Mouse (Mus musculus) thymus, adult 2 months (tissue): ENCODE results near the gene Apoh. TPM values are rescaled to one million over a fixed set of nuclear protein-coding genes. Genes with fewer than 3 reads are reported as not detected.

ENCODE experiments used
- DNase-seq: peaks from one replicate; pipeline ENCODE4 v3.0.0; 2021
- H3K27ac ChIP-seq: fragments of 200-500 bp; 2 replicates; pipeline ENCODE4 v1.5.1; 2012; ENCODE audit warnings: low read length, control low read depth; ENCODE audit not compliant: control insufficient read depth, insufficient read depth
- H3K27me3 ChIP-seq: fragments of 200-500 bp; 2 replicates; pipeline ENCODE4 v1.6.1; 2012; ENCODE audit warnings: mild to moderate bottlenecking, low read length, moderate library complexity, mixed read lengths; ENCODE audit not compliant: control insufficient read depth, insufficient read depth
- H3K36me3 ChIP-seq: fragments of 200-500 bp; 2 replicates; pipeline ENCODE4 v1.6.1; 2012; ENCODE audit warnings: mild to moderate bottlenecking, low read length, moderate library complexity; ENCODE audit not compliant: control insufficient read depth, insufficient read depth
- H3K4me1 ChIP-seq: fragments of 200-500 bp; replicated peaks from 2 replicates; pipeline ENCODE4 v1.6.1; 2012; ENCODE audit warnings: low read length; ENCODE audit not compliant: control insufficient read depth, insufficient read depth
- H3K4me3 ChIP-seq: fragments of 200-500 bp; 2 replicates; pipeline ENCODE4 v1.5.1; 2012; ENCODE audit warnings: mild to moderate bottlenecking, low read length, control low read depth, moderate library complexity; ENCODE audit not compliant: control insufficient read depth, insufficient read depth
- CTCF ChIP-seq: fragments of 200-500 bp; IDR thresholded peaks from 2 replicates; pipeline ENCODE4 v1.5.1; 2012; ENCODE audit warnings: mild to moderate bottlenecking, control low read depth, low read length, moderate library complexity, borderline replicate concordance; ENCODE audit not compliant: control insufficient read depth, poor library complexity, insufficient read depth; ENCODE audit errors: extremely low read depth
- POLR2A ChIP-seq: fragments of 200-500 bp; IDR thresholded peaks from 2 replicates; pipeline ENCODE4 v1.6.1; 2012; ENCODE audit warnings: mild to moderate bottlenecking, low read length, control low read depth, moderate library complexity; ENCODE audit not compliant: control insufficient read depth, poor library complexity, insufficient read depth; ENCODE audit errors: extremely low read depth
- WGBS: fragments of 180-500 bp; shearing (Covaris S2); methylation state at CpG from one replicate; pipeline ENCODE4 v1.1.7; 2018; 5-methylcytosine and 5-hydroxymethylcytosine counted together
- polyA plus RNA-seq: library from polyadenylated mRNA; depleted of rRNA; stranded (reverse); fragments of >200 nt; gene quantifications from 2 replicates; pipeline ENCODE4 v1.2.3, GENCODE M21; 2012

Apoh gene
- polyA plus RNA-seq, 1 experiment, result 0.40 TPM

DNA sequence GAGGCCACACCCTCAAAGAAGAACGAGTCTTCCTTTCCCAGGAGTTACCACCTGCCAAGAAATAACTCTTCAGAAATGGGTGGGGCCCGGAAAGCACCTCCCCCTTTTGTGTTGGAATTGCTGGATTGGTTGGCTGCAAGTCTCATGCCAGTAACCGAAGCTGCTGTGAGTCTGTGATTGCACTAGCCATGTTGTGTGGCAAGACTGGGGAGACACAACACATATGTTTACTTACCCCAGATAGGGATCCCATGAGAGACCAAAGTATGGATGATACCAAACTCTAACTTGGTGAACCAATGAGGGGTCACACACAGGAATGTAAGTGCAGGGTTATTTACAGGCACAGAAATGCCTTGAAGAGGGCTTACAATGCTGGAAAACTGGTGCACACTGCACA lies 39.5 kb downstream of the Apoh start:
- Histone ChIP-seq H3K27ac (no peak overlapping the region), H3K4me3 (no peak overlapping the region), H3K27me3 (no peaks in the 10 kb centered on the region), H3K4me1 (no peaks in the 10 kb centered on the region), H3K36me3 (no peaks in the 10 kb centered on the region)
- TF ChIP-seq POLR2A (no peak), CTCF (no peak)
- WGBS, result 91% methylated on average over 3 of the region's 3 CpGs
- DNase-seq, result no peak

DNA sequence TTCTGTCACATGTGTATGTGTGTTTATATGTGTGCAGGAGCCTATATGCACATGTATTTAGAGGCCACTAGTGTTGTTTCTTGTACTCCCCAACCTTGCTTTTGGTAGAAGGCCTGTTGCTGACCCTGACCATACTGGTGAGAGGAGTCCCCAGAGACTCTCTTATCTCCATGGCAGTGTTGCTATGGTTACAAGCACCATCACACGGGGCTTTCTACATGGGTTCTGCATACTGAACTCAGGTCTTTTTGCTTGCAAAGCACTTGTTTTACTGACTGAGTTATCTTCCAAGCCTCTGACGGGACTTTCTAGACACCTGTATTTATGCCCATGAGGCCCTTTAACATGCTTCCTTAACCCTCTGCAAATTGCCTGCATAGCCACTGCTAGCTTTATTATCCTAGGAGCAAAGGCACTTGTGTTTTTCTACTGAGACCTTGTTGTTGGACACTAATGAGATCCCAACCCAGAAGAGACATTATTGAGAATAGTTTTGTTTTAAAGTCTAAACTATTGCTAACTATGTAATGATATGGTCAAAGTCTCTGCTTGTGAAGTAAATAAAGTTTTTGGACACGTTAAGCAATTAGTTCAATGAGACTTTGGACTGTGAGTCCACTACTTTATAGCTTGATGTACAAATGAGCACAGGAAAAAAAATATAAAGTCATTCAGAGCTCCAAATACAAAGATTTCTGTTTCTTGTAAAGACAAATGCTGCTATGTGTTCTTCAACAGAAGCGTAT lies 41.9 kb downstream of the Apoh start:
- Histone ChIP-seq H3K36me3 (no peaks in the 10 kb centered on the region), H3K27ac (no peak overlapping the region), H3K4me1 (no peaks in the 10 kb centered on the region), H3K4me3 (no peak overlapping the region), H3K27me3 (no peaks in the 10 kb centered on the region)
- no peak for DNase-seq
- no peak for TF ChIP-seq POLR2A
- TF ChIP-seq CTCF, result no peak
- 83% methylated on average over 4 of the region's 4 CpGs for WGBS

DNA sequence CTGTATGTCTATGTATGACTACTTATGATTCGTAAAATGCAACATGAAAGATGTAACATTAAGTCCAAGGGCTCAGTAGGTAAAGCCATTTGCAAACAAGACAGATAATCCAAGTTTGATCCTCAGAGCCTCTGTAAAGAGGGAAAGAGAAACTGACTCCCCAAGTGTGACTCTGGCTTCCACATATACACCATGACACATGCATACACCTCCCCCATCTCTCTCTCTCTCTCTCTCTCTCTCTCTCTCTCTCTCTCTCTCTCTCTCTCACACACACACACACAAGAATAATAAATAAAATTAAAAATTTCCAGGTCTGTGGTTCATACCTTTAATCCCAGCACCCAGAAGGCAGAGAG lies 42.5 kb downstream of the Apoh start:
- TF ChIP-seq CTCF, result no peak
- TF ChIP-seq POLR2A, result no peak
- no peak overlapping the region for H3K27ac ChIP-seq
- H3K27me3 ChIP-seq, result no peaks in the 10 kb centered on the region
- H3K36me3 ChIP-seq, result no peaks in the 10 kb centered on the region
- no peak overlapping the region for H3K4me3 ChIP-seq
- 94% methylated on average over 1 of the region's 1 CpGs for WGBS
- no peaks in the 10 kb centered on the region for H3K4me1 ChIP-seq
- DNase-seq, result no peak

DNA sequence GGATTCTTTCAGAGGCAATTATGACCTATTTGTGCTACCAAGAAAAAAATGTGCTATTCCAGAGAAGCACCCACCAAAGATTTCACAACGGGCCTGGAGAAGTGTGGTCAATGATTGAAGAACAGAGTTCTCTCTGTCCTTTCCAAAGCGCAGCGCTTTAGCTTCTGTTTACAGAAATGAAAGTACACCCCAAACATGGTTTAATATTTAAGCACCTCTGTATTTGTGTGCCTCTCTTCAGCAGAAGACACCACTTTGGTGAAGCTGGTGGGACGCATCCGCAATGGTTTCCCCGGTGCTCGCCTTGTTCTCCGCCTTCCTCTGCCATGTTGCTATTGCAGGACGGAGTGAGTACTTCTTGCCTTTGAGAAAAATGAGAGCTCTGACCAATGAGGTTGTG lies 51.9 kb downstream of the Apoh start:
- H3K27ac ChIP-seq, result no peak overlapping the region
- H3K4me1 ChIP-seq, result no peaks in the 10 kb centered on the region
- TF ChIP-seq POLR2A (no peak), CTCF (no peak)
- H3K36me3 ChIP-seq, result no peaks in the 10 kb centered on the region
- no peak overlapping the region for H3K4me3 ChIP-seq
- 95% methylated on average over 9 of the region's 9 CpGs for WGBS
- no peak for DNase-seq
- H3K27me3 ChIP-seq, result no peaks in the 10 kb centered on the region

DNA sequence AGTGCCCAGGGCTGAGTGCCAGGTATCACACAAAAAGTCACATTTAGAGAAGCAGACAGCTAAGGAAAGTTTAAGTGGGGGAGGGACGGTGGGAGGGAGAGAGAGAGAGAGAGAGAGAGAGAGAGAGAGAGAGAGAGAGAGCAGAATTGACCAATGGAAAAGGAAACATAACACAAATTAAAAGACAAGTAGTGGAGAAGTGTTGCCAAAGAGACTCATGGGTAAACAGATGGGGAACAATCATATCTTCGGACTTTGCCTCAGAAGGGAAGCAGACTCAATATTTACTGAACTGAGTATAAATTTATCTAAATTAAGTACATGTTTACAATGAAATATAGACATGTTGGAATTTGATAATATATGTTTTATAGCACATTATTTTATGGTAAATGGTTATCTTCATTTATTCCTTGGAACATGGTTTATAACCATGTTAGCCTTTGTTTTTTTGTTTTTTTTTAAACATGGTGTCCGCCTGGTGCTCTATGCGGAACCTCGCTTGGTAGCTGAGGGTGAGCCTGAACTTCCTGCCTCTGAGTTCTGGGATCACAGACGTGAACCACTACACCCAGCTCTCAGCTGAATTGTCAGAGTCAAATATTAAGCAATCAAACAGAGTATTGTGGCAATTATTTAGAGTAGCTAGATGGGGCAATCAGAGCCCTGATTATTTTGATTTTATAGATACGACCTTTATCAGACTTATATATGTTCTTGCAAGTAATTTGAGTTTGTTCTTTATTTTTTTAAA lies 53.1 kb downstream of the Apoh start:
- no peak for DNase-seq
- Histone ChIP-seq H3K27ac (no peak overlapping the region), H3K27me3 (no peaks in the 10 kb centered on the region), H3K36me3 (no peaks in the 10 kb centered on the region), H3K4me3 (no peak overlapping the region), H3K4me1 (no peaks in the 10 kb centered on the region)
- TF ChIP-seq CTCF (no peak), POLR2A (no peak)
- 83% methylated on average over 7 of the region's 7 CpGs for WGBS

DNA sequence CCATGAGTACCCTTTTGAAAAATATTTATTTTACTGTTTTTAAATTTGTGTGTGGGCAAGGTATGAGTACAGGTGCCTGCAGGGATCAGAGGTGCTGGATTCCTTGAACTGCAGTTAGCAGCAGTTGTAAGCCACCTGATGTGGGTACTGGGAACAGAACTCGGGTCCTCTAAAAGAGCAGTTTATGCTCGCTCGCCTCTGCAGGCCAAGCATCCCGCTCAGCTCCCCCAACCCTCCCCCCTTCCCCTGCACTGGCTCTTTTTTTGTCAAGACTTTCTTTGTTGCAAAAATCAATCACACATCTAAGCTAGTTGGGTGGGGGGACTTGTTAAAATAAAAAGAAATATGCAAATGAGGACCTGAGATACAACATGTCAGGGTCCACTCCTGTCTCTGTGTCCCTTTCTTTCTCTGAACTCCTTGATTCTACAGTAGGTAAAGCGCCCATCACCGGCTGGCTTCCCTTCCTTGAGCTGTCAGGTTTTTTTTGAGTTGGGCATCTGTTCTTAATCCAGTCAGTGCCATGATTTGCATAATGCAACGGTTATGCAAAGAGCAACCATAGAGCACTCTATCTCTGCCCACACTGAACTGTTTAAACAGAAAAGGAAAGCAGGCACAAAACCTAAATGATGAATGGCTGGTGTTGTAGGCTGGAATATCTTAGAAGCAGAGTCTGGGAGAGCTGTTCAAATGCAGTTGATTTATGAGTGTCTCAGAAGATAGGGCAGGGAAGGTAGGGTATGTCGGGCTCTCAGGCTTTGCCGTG lies 66.9 kb downstream of the Apoh start:
- no peaks in the 10 kb centered on the region for H3K27me3 ChIP-seq
- TF ChIP-seq POLR2A (no peak), CTCF (no peak)
- H3K4me1 ChIP-seq, result no peaks in the 10 kb centered on the region
- 81% methylated on average over 8 of the region's 9 CpGs for WGBS
- no peaks in the 10 kb centered on the region for H3K36me3 ChIP-seq
- H3K27ac ChIP-seq, result no peak overlapping the region
- H3K4me3 ChIP-seq, result no peak overlapping the region
- no peak for DNase-seq

DNA sequence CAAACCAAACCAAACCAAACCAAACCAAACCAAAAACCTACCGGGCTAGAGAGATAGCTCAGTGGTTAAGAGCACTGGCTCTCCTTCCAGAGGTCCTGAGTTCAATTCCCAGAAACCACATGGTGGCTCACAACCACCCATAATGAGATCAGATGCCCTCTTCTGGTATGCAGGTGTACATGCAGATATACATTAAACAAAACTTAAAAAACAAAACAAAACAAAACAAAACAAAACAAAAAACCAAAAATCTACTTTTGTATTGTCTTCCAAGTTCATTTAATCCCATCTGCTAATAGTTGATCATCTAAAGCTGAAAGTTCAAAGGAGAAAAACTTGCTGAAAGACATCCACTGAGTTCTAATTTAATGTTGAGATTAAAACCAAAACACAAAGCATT lies 73.2 kb downstream of the Apoh start:
- no peak for DNase-seq
- no peak for TF ChIP-seq CTCF
- no peak for TF ChIP-seq POLR2A

More for the DNA sequence above, 73.2 kb downstream of the Apoh start:
- Histone ChIP-seq H3K27ac (no peak overlapping the region), H3K4me3 (no peak overlapping the region), H3K27me3 (no peaks in the 10 kb centered on the region), H3K4me1 (no peaks in the 10 kb centered on the region), H3K36me3 (no peaks in the 10 kb centered on the region)
- WGBS, result 95% methylated on average over 1 of the region's 1 CpGs
